ENCODE assay signal across 17 mouse cellular contexts in the genomic region with DNA sequence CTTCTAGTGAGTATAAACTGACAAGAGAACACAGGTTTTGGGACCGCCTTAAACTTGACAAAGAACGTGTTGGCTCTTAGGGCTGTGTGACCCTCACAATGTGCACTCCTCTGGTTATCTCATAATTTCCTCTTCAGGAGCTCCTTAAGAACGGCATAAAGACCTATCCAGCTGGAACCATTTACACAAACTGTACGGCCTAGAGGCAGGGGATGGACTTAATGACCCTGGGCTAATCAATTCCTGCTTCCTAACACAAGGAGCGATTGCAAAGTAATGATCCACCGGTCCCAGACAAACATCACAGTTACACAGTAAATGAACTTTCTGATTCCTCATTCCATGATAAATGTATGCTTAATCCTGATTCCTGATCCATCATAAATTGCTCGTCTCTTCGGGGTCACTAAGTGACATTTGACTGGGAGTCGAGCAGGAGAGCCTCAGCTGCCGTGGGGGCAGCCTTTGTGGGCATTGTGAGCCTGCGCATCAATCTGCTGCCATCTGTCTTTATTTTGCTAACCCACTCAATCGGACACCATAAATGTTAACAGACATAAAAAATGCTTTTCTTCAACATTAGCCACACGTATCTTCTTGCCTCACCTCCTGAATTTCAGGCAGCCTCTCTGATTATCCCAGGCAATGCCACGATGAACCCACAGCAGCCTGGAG.
"Had no signal": no experiment of that assay in that cellular context is flagged by ENCODE, and none has a peak within 500 bp of the region (broad histone marks: within the 10 kb centered on the region; RNA-seq: fewer than 3 reads in every experiment).

No protein-coding gene starts in this region.

- ATAC-seq: lung, postnatal 0 days; midbrain, embryonic 13.5 days had no signal

- H3K4me3 ChIP-seq: kidney, embryonic 15.5 days; liver, embryonic 13.5 days; midbrain, embryonic 13.5 days had no signal

- H3K9ac ChIP-seq: kidney, embryonic 15.5 days; liver, embryonic 13.5 days; lung, embryonic 14.5 days; midbrain, embryonic 13.5 days had no signal

- H3K27me3 ChIP-seq: kidney, embryonic 15.5 days; liver, embryonic 13.5 days; midbrain, embryonic 13.5 days had no signal

- H3K36me3 ChIP-seq: kidney, embryonic 15.5 days; liver, embryonic 13.5 days; midbrain, embryonic 13.5 days had no signal

- H3K4me1 ChIP-seq: liver, embryonic 13.5 days; midbrain, embryonic 13.5 days had no signal

- H3K4me2 ChIP-seq: kidney, embryonic 15.5 days; liver, embryonic 13.5 days; lung, embryonic 14.5 days; midbrain, embryonic 13.5 days had no signal

- DNase-seq: kidney, adult 11 months; kidney, adult 8-10 months; kidney, postnatal 10 days; kidney, postnatal 36 days; liver, embryonic 13.5 days; lung, embryonic 14.5 days; right cerebral cortex, adult 18-20 months; right cerebral cortex, postnatal 14 days; right cerebral cortex, postnatal 4 days; thymus, adult 2 months; thymus, postnatal 14 days; thymus, postnatal 4 days had no signal

- H3K27ac ChIP-seq: kidney, embryonic 15.5 days; liver, embryonic 13.5 days; macrophage; midbrain, embryonic 13.5 days; stomach, postnatal 0 days had no signal

- H3K9me3 ChIP-seq: kidney, embryonic 15.5 days; liver, embryonic 13.5 days; midbrain, embryonic 13.5 days had no signal
